Mouse (Mus musculus): ENCODE measurements at regions not wholly inside any gene's neighbourhood (a gene's known extent, or its start where the extent isn't known, plus 50 kb on each side); places are given as distances from the start of the nearest gene placed in this dataset.

- Histone ChIP-seq H3K4me1 (ENCODE audit: insufficient read depth, low read length) (no peaks in the 10 kb centered on the region), H3K27me3 (ENCODE audit: insufficient read depth, low read length) (no peaks in the 10 kb centered on the region), H3K4me2 (ENCODE audit: low read depth, low read length) (no peak overlapping the region), H3K9ac (replicated peaks; ENCODE audit: low read length) (no peak overlapping the region), H3K4me3 (ENCODE audit: low read length) (no peak overlapping the region), H3K27ac (no peak overlapping the region), H3K9me3 (ENCODE audit: low read length) (no peaks in the 10 kb centered on the region), H3K36me3 (ENCODE audit: insufficient read depth, low read length) (no peaks in the 10 kb centered on the region)
- WGBS: 61% methylated on average over 6 of the region's 6 CpGs
- DNase-seq (ENCODE audit: low spot score) (peak; percentile 73), ATAC-seq (no peak)
- peak; percentile 92 for TF ChIP-seq CTCF (IDR thresholded peaks at IDR 0.05; ENCODE audit: low read depth)
These were observed 101.3 kb upstream of the A26c2 start for GRCm38 (mm10) chr7:62924585-62925331.

GRCm38 (mm10) chr7:62922246-62922645 lies 98.8 kb upstream of the A26c2 start:
- Histone ChIP-seq H3K4me1 (ENCODE audit: insufficient read depth, low read length) (no peaks in the 10 kb centered on the region), H3K36me3 (ENCODE audit: insufficient read depth, low read length) (no peaks in the 10 kb centered on the region), H3K4me3 (ENCODE audit: low read length) (no peak overlapping the region), H3K4me2 (ENCODE audit: low read depth, low read length) (no peak overlapping the region), H3K9me3 (ENCODE audit: low read length) (no peaks in the 10 kb centered on the region), H3K9ac (replicated peaks; ENCODE audit: low read length) (no peak overlapping the region), H3K27me3 (ENCODE audit: insufficient read depth, low read length) (no peaks in the 10 kb centered on the region), H3K27ac (no peak overlapping the region)
- 0% methylated on average over 1 of the region's 1 CpGs for WGBS
- DNase-seq (ENCODE audit: low spot score): peak; percentile 48
- no peak for ATAC-seq
- TF ChIP-seq CTCF (IDR thresholded peaks at IDR 0.05; ENCODE audit: low read depth): peak; percentile 64

GRCm38 (mm10) chr7:62894337-62894736 lies 70.9 kb upstream of the A26c2 start:
- no peak for TF ChIP-seq CTCF (IDR thresholded peaks at IDR 0.05; ENCODE audit: low read depth)
- WGBS: 76% methylated on average over 4 of the region's 4 CpGs
- Histone ChIP-seq H3K36me3 (ENCODE audit: insufficient read depth, low read length) (no peaks in the 10 kb centered on the region), H3K4me2 (ENCODE audit: low read depth, low read length) (no peak overlapping the region), H3K4me3 (ENCODE audit: low read length) (no peak overlapping the region), H3K4me1 (ENCODE audit: insufficient read depth, low read length) (no peaks in the 10 kb centered on the region), H3K9ac (replicated peaks; ENCODE audit: low read length) (no peak overlapping the region), H3K9me3 (ENCODE audit: low read length) (no peaks in the 10 kb centered on the region), H3K27ac (no peak overlapping the region), H3K27me3 (ENCODE audit: insufficient read depth, low read length) (no peaks in the 10 kb centered on the region)
- ATAC-seq (no peak), DNase-seq (ENCODE audit: low spot score) (no peak)

GRCm38 (mm10) chr7:62877033-62877432 lies 53.6 kb upstream of the A26c2 start:
- ATAC-seq (peak; percentile 75), DNase-seq (ENCODE audit: low spot score) (peak; percentile 86)
- H3K4me3 ChIP-seq (ENCODE audit: low read length): no peak overlapping the region
- H3K27me3 ChIP-seq (ENCODE audit: insufficient read depth, low read length): no peaks in the 10 kb centered on the region
- no peaks in the 10 kb centered on the region for H3K4me1 ChIP-seq (ENCODE audit: insufficient read depth, low read length)
- no peaks in the 10 kb centered on the region for H3K36me3 ChIP-seq (ENCODE audit: insufficient read depth, low read length)
- H3K4me2 ChIP-seq (ENCODE audit: low read depth, low read length): no peak overlapping the region
- TF ChIP-seq CTCF (IDR thresholded peaks at IDR 0.05; ENCODE audit: low read depth): peak; percentile 88
- no peak overlapping the region for H3K9ac ChIP-seq (replicated peaks; ENCODE audit: low read length)
- no peaks in the 10 kb centered on the region for H3K9me3 ChIP-seq (ENCODE audit: low read length)
- H3K27ac ChIP-seq: no peak overlapping the region
- 16% methylated on average over 1 of the region's 1 CpGs for WGBS

All from hindbrain, postnatal 0 days (tissue).